Mouse (Mus musculus): ENCODE results near the gene Defb22. TPM values are rescaled to one million over a fixed set of nuclear protein-coding genes. Genes with fewer than 3 reads are reported as not detected.
A peak's percentile ranks its signal among the peaks of the same experiment; 100 is the strongest.

Gene Defb22
- polyA plus RNA-seq, 1 experiment from 2014 or later: not detected

DNA sequence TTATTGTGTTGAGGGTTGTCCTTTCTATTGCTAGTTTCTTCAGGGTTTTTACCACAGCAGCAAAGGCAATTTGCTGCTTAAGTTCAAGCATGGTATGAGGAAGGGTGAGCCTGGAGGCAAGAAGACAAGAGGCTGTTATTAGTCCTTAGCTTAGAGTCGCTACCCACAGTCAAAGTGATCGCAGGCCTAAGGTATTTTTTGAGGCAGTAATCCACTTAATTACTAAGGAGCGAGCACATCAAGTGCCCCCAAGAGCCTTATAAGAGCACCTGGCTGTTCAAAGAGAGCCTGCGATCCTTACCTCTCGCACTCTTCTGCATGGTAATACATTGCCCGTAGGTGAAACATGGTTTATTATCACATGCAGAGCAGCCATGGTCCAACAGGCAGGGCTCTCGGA, 8.2 kb downstream of the Defb22 start:
- no peak overlapping the region for H3K4me2 ChIP-seq (ENCODE audit: low read length)
- WGBS: 87% methylated on average over 7 of the region's 7 CpGs

DNA sequence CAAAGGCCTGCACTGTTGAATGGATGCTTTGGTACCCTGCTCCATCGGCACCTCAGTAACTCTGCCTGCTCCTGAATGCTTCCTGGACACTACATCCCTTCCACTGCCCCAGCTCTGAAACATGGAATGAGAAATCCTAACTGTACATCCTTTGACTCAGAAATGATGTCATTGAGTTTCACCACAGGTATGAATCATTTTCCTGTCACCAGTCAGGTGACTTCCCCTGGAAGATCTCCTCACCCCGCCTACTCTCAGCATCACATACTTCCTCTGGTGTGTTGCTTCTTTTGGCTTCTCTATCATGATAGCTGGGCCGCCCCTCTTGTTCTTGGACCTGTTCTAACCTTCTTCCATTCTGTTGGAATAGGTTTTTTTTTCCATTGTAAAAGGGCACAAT, 9.1 kb downstream of the Defb22 start:
- Histone ChIP-seq H3K27me3 (replicated peaks; ENCODE audit: control insufficient read depth, insufficient read depth, low read length) (no peaks in the 10 kb centered on the region), H3K36me3 (ENCODE audit: control insufficient read depth, insufficient read depth) (no peaks in the 10 kb centered on the region), H3K9me3 (ENCODE audit: control insufficient read depth, low read length) (no peaks in the 10 kb centered on the region), H3K4me3 (replicated peaks; ENCODE audit: low read length) (no peak overlapping the region), H3K27ac (ENCODE audit: low read length) (no peak overlapping the region), H3K4me1 (replicated peaks; ENCODE audit: control insufficient read depth, insufficient read depth, low read length) (no peaks in the 10 kb centered on the region), H3K9ac (replicated peaks; ENCODE audit: low read depth, low read length) (no peak overlapping the region), H3K4me2 (ENCODE audit: low read length) (no peak overlapping the region)
- 88% methylated on average over 3 of the region's 3 CpGs for WGBS
- no peak for ATAC-seq

More for the DNA sequence above, 8.2 kb downstream of the Defb22 start:
- Histone ChIP-seq H3K27me3 (replicated peaks; ENCODE audit: control insufficient read depth, insufficient read depth, low read length) (no peaks in the 10 kb centered on the region), H3K9ac (replicated peaks; ENCODE audit: low read depth, low read length) (no peak overlapping the region), H3K4me3 (replicated peaks; ENCODE audit: low read length) (no peak overlapping the region), H3K27ac (ENCODE audit: low read length) (no peak overlapping the region), H3K9me3 (ENCODE audit: control insufficient read depth, low read length) (no peaks in the 10 kb centered on the region), H3K36me3 (ENCODE audit: control insufficient read depth, insufficient read depth) (no peaks in the 10 kb centered on the region), H3K4me1 (replicated peaks; ENCODE audit: control insufficient read depth, insufficient read depth, low read length) (no peaks in the 10 kb centered on the region)
- ATAC-seq: no peak

DNA sequence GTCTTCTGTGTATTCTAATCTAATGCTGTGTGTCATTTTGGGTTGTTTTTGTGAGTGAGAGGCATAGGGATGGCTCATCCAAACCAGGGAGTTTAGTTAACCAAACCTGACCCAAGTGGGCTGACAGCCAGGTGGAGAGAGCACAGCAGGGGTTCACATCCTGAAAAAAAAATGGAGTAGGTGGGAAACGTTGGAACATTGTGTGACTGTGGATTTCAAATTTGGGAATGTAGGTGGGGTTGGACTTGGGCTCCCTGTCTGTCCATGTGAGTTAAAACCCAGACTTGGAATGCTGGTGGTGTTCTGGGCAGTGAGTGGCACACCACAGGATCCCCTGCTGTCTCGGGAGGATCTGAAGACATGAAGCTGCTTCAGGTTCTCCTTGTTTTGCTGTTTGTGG, 13.2 kb downstream of the Defb22 start, which contains the start of gene Defb20:
Gene Defb20, plus strand, starts transcription at position 301 of the 400 bp plus-strand sequence.
- Histone ChIP-seq H3K27me3 (replicated peaks; ENCODE audit: control insufficient read depth, insufficient read depth, low read length) (no peaks in the 10 kb centered on the region), H3K4me2 (ENCODE audit: low read length) (no peak within 1 kb of the TSS), H3K4me3 (replicated peaks; ENCODE audit: low read length) (no peak within 1 kb of the TSS), H3K36me3 (ENCODE audit: control insufficient read depth, insufficient read depth) (no peaks in the 10 kb centered on the region), H3K9me3 (ENCODE audit: control insufficient read depth, low read length) (no peaks in the 10 kb centered on the region), H3K27ac (ENCODE audit: low read length) (no peak within 1 kb of the TSS), H3K9ac (replicated peaks; ENCODE audit: low read depth, low read length) (no peak within 1 kb of the TSS), H3K4me1 (replicated peaks; ENCODE audit: control insufficient read depth, insufficient read depth, low read length) (no peaks in the 10 kb centered on the region)
- no peak for ATAC-seq
- 55% methylated on average over 2 of the region's 2 CpGs for WGBS

DNA sequence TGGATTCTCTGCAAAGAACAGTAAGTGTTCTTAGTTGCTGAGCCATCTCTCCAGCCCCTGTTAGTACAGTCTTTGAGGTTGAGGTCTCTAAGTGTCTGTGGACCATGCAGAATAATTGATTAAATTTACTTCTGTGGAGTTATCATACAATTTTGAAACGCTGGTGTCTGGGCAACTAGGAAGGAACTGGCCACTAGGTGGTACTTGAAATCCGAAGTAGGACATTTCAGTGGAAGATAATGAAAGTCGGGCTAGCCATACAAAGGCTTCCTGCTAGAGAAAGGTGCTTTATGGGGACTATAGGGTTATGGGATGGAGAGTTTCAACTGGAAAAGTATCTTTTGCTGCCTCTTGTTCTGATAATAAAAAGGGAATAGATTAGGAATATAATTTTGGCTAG, 17.5 kb downstream of the Defb22 start:
- H3K36me3 ChIP-seq (ENCODE audit: control insufficient read depth, insufficient read depth): no peaks in the 10 kb centered on the region
- H3K9me3 ChIP-seq (ENCODE audit: control insufficient read depth, low read length): no peaks in the 10 kb centered on the region
- H3K4me1 ChIP-seq (replicated peaks; ENCODE audit: control insufficient read depth, insufficient read depth, low read length): no peaks in the 10 kb centered on the region
- 32% methylated on average over 3 of the region's 3 CpGs for WGBS
- ATAC-seq: no peak
- no peak overlapping the region for H3K27ac ChIP-seq (ENCODE audit: low read length)
- no peak overlapping the region for H3K9ac ChIP-seq (replicated peaks; ENCODE audit: low read depth, low read length)
- H3K4me3 ChIP-seq (replicated peaks; ENCODE audit: low read length): no peak overlapping the region
- H3K4me2 ChIP-seq (ENCODE audit: low read length): no peak overlapping the region
- H3K27me3 ChIP-seq (replicated peaks; ENCODE audit: control insufficient read depth, insufficient read depth, low read length): no peaks in the 10 kb centered on the region

DNA sequence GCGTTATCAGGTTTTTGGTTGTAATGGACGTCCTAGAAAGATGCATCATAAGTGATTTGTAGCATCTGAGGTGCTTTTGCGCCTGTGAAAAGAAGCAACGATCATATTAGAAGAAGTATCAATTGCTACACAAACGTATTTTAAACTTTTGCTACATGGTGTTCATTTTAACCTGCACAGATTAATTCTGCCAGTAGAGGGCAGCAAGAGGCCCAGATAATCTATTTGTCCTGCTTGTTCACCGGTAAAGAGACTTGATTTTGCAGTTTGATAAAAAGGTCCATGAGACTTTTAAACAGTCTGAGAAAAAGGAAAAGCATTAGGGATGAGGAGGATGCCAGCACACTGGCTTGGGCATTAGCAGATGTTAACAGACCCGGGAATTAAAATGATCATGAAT, 19.0 kb downstream of the Defb22 start:
- H3K36me3 ChIP-seq (ENCODE audit: control insufficient read depth, insufficient read depth): no peaks in the 10 kb centered on the region
- no peak overlapping the region for H3K27ac ChIP-seq (ENCODE audit: low read length)
- no peak for ATAC-seq

DNA sequence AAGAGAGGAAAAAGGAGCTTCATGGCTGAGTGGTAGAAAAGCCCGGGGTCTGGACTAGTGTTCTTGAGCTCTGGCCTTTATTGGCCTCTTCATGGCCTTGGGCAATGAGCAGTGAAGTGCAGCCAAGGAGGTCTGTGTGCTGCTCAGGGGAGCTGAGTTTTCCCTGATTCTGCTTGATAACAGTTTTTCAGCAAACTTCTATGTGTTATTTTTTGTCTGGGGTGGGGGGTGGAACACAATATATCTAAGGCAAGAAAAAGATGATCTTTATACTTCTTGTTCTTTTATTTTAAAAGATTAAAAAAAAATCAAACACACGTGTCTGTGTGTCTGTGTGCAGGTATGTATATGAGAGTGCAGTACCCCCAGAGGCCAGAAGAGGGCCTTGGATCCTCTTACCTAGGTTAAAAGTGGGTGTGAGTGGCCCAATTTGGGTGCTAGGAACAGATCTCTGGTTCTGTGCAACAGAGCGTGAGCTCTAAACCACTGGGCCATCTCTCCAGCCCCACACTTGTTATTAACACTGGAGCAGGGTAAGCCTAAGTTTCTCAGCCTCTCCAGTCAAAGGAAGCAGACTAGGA, 25.3 kb downstream of the Defb22 start, which contains the start of gene Defb23:
Gene Defb23, minus strand, starts transcription at position 51 of the 581 bp plus-strand sequence.
- Histone ChIP-seq H3K27me3 (replicated peaks; ENCODE audit: control insufficient read depth, insufficient read depth, low read length) (no peaks in the 10 kb centered on the region), H3K4me3 (replicated peaks; ENCODE audit: low read length) (no peak within 1 kb of the TSS), H3K9ac (replicated peaks; ENCODE audit: low read depth, low read length) (no peak within 1 kb of the TSS), H3K36me3 (ENCODE audit: control insufficient read depth, insufficient read depth) (no peaks in the 10 kb centered on the region), H3K9me3 (ENCODE audit: control insufficient read depth, low read length) (no peaks in the 10 kb centered on the region), H3K4me2 (ENCODE audit: low read length) (no peak within 1 kb of the TSS), H3K27ac (ENCODE audit: low read length) (no peak within 1 kb of the TSS), H3K4me1 (replicated peaks; ENCODE audit: control insufficient read depth, insufficient read depth, low read length) (no peaks in the 10 kb centered on the region)
- ATAC-seq: no peak
- 86% methylated on average over 3 of the region's 3 CpGs for WGBS

More for the DNA sequence above, 19.0 kb downstream of the Defb22 start:
- H3K4me2 ChIP-seq (ENCODE audit: low read length): no peak overlapping the region
- H3K4me1 ChIP-seq (replicated peaks; ENCODE audit: control insufficient read depth, insufficient read depth, low read length): no peaks in the 10 kb centered on the region
- H3K4me3 ChIP-seq (replicated peaks; ENCODE audit: low read length): no peak overlapping the region
- no peaks in the 10 kb centered on the region for H3K27me3 ChIP-seq (replicated peaks; ENCODE audit: control insufficient read depth, insufficient read depth, low read length)
- 35% methylated on average over 7 of the region's 7 CpGs for WGBS
- no peaks in the 10 kb centered on the region for H3K9me3 ChIP-seq (ENCODE audit: control insufficient read depth, low read length)
- no peak overlapping the region for H3K9ac ChIP-seq (replicated peaks; ENCODE audit: low read depth, low read length)

DNA sequence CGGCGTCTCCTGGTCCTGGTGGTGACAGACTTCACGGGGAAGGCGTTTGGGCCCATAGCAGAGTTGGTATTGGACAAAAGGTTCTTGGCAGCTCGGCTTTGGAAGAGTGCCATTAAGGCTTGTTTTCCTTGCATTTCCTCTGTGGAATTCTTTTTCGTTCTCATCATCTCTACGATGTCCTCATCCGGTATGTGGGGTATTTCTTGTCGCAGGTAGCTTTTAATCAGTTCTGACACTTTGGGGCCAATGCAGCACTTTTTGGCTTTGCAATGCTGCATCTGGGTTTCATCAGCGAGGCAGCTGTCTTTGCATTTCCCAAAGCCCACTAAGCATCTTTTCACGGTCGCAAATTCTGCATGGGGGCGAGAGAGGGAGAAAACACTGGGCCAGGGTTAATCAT, 30.7 kb downstream of the Defb22 start:
- whole genome bisulfite sequencing: 56% methylated on average over 13 of the region's 13 CpGs
- no peak overlapping the region for H3K4me2 ChIP-seq (ENCODE audit: low read length)
- ATAC-seq: no peak

DNA sequence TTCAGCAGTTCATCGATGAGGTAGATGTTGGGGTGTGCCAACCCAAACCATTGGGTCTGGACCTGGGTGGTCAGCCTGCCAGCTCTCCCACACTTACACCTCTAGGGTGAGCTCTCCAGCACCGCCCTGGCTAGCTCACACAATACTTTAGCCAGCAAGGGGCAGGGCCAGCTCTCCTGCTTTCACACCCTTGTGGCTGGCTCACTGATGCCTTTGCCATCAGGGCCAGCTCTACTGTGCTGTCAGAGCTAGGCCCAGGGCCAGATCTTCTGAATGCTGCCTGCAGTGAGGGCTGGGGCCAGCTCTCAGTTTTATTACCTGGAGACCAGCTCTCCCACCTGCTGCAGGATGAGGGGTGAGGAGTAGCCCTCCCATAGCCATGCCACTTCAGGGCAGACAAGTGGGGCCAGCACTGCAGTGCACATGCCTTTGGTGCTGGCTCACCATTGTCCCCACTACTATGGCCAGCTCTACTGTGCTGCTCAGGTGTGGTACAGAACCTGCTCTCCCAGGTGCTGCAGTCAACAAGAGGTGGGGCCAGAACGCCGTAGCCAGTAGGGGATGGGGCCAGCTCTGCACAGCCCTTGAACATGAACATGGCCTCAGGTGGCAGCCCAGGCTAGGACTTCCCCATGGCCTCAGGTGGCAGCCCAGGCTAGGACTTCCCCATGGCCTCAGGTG, 37.7 kb downstream of the Defb22 start:
- ATAC-seq: 0 out of 2 replicates have a peak, but pooled peaks have one; percentile 36

More for the DNA sequence above, 30.7 kb downstream of the Defb22 start:
- H3K9me3 ChIP-seq (ENCODE audit: control insufficient read depth, low read length): no peaks in the 10 kb centered on the region
- H3K4me3 ChIP-seq (replicated peaks; ENCODE audit: low read length): no peak overlapping the region
- H3K36me3 ChIP-seq (ENCODE audit: control insufficient read depth, insufficient read depth): no peaks in the 10 kb centered on the region
- no peak overlapping the region for H3K9ac ChIP-seq (replicated peaks; ENCODE audit: low read depth, low read length)
- 0 out of 2 replicates have a peak, but pooled peaks cover 3% of the 10 kb centered on the region for H3K4me1 ChIP-seq (replicated peaks; ENCODE audit: control insufficient read depth, insufficient read depth, low read length)
- H3K27ac ChIP-seq (ENCODE audit: low read length): no peak overlapping the region
- no peaks in the 10 kb centered on the region; the same call in 1 of the 2 replicates for H3K27me3 ChIP-seq (replicated peaks; ENCODE audit: control insufficient read depth, insufficient read depth, low read length)

DNA sequence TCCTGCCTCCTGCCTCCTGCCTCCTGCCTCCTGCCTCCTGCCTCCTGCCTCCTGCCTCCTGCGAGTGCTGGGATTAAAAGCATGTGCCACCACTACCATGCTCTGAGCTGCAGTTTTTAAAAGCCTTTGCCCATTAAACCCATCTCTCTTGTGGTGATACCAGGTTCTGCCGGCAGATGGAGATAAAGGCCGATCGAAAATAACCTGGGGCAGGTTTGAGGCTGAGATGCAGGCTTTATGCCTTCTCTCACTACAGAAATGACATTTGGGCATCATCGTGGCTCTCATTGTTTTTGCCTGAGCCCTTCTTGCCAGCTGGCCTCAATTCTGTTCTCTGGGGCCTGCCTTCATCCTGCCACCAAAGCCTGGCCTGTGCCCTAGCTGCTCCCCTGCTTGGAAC, 39.7 kb downstream of the Defb22 start:
- Histone ChIP-seq H3K9me3 (ENCODE audit: control insufficient read depth, low read length) (no peaks in the 10 kb centered on the region), H3K27me3 (replicated peaks; ENCODE audit: control insufficient read depth, insufficient read depth, low read length) (no peaks in the 10 kb centered on the region), H3K4me3 (replicated peaks; ENCODE audit: low read length) (no peak overlapping the region), H3K4me2 (ENCODE audit: low read length) (no peak overlapping the region), H3K36me3 (ENCODE audit: control insufficient read depth, insufficient read depth) (no peaks in the 10 kb centered on the region), H3K4me1 (replicated peaks; ENCODE audit: control insufficient read depth, insufficient read depth, low read length) (no peaks in the 10 kb centered on the region), H3K27ac (ENCODE audit: low read length) (no peak overlapping the region), H3K9ac (replicated peaks; ENCODE audit: low read depth, low read length) (no peak overlapping the region)
- under 1% methylated on average over 5 of the region's 5 CpGs for WGBS
- ATAC-seq: no peak

More for the DNA sequence above, 37.7 kb downstream of the Defb22 start:
- Histone ChIP-seq H3K4me1 (replicated peaks; ENCODE audit: control insufficient read depth, insufficient read depth, low read length) (no peaks in the 10 kb centered on the region), H3K27ac (ENCODE audit: low read length) (no peak overlapping the region), H3K4me2 (ENCODE audit: low read length) (no peak overlapping the region), H3K27me3 (replicated peaks; ENCODE audit: control insufficient read depth, insufficient read depth, low read length) (no peaks in the 10 kb centered on the region), H3K36me3 (ENCODE audit: control insufficient read depth, insufficient read depth) (no peaks in the 10 kb centered on the region), H3K9me3 (ENCODE audit: control insufficient read depth, low read length) (no peaks in the 10 kb centered on the region), H3K9ac (replicated peaks; ENCODE audit: low read depth, low read length) (no peak overlapping the region), H3K4me3 (replicated peaks; ENCODE audit: low read length) (no peak overlapping the region)
- 78% methylated on average over 4 of the region's 4 CpGs for WGBS

All from forebrain, embryonic 16.5 days (tissue).